Mouse (Mus musculus): ENCODE measurements at regions not wholly inside any gene's neighbourhood (a gene's known extent, or its start where the extent isn't known, plus 50 kb on each side); places are given as distances from the start of the nearest gene placed in this dataset.

DNA sequence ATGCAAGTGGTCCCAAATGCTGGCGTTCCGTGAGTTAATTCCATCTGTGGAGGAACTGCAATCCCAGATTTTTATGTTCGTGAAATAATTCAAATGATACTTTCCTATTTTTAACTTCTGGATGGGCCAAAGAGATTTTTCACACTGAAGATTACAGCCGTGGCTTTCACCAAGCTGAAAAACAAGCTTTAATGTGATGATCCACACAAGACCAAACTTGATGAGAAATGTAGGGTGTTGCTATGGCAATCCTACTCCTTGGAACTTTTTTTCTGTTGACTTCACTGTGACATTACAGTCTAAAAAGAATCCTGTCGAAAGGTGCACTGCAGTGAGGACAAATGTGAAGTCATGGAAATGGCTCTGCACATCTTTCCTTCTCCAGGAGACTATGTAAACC is 100.1 kb upstream of the Snx7 start:
- DNase-seq (ENCODE audit: low spot score in 2 of 2), result no peak
- intact Hi-C loops (cut with DNase I), result no loop called here

DNA sequence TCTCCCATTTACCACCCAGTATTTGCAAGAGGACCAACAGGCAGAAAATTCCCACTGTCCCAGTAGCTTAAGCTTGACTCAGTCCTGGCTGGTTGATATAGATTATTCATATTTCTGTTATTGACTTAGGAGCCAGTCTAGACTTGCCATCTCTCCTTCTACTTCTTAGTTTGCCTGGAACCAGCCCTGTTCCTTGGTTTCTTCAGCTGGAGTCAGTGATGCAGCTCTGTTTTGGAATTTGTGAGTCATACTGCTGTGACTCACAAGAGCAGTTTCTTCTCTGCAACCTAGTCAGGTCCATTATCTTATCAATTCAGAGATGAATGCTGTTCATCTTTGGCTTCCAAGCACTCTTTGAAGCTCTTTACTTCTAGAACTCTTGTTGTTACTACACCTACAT is 69.7 kb upstream of the Snx7 start:
- DNase-seq (ENCODE audit: low spot score in 2 of 2), result peak in 1 of 2 experiments; percentile 7
- intact Hi-C loops (cut with DNase I), result no loop called here

DNA sequence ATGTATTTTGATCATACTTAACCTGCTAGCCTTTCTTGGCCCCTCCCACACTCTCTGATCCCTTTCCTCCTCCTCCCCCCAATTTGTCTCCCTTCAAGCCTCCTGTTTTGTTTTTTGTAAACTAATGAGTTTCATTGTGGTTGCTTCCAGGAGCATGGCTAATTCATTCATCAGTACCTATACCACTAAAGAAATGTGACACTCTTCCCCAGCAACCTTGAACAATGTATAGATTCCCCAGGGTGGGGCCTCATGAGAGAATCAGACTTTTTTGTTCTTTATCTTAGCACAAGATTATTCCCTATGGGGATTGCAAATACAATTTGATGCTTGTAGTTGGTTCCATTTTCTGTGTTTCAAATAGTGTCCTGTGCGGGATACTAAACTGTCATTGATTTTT is 58.8 kb upstream of the Snx7 start:
- DNase-seq (ENCODE audit: low spot score in 2 of 2), result no peak
- intact Hi-C loops (cut with DNase I), result no loop called here
